Mouse (Mus musculus) ES-E14 (cell line): Measurements from ENCODE around the gene Usp31.

Experiments
- CHD2 ChIP-seq: IDR thresholded peaks from 2 replicates; pipeline ENCODE4 v1.6.1; 2014; ENCODE audit warnings: mild to moderate bottlenecking, low read depth, low read length, inconsistent platforms
- HCFC1 ChIP-seq: IDR thresholded peaks from 2 replicates; pipeline ENCODE4 v1.6.1; 2012; ENCODE audit warnings: low read length, inconsistent platforms, borderline replicate concordance; ENCODE audit not compliant: insufficient read depth
- MAFK ChIP-seq: IDR thresholded peaks from 2 replicates; pipeline ENCODE4 v1.6.1; 2014; ENCODE audit warnings: mild to moderate bottlenecking, low read depth, low read length, inconsistent platforms; ENCODE audit not compliant: insufficient read depth
- ZC3H11A ChIP-seq: IDR thresholded peaks from 2 replicates; pipeline ENCODE4 v1.6.1; 2012; ENCODE audit warnings: low read depth, mild to moderate bottlenecking, inconsistent platforms, low read length, borderline replicate concordance
- ZNF384 ChIP-seq: IDR thresholded peaks from 2 replicates; pipeline ENCODE4 v1.6.1; 2012; ENCODE audit warnings: low read depth, low read length, inconsistent platforms

GRCm38 (mm10) chr7:121705051-121705450 lies 2.0 kb downstream of the Usp31 start:
- TF ChIP-seq ZC3H11A (no peak), ZNF384 (no peak), HCFC1 (no peak), CHD2 (no peak), MAFK (no peak)
